Mouse (Mus musculus): ENCODE measurements around the gene Ring1. TPM values are rescaled to one million over a fixed set of nuclear protein-coding genes. Genes with fewer than 3 reads are reported as not detected.

Ring1 gene
- polyA plus RNA-seq, 1 experiment, result 11.4 TPM

- Histone ChIP-seq H3K9ac (ENCODE audit: low read depth, poor library complexity, severe bottlenecking) (no peak overlapping the region), H3K27ac (ENCODE audit: insufficient read depth, low read length) (no peak overlapping the region), H3K36me3 (ENCODE audit: control insufficient read depth, insufficient read depth, low read length, poor library complexity, severe bottlenecking) (no peaks in the 10 kb centered on the region), H3K9me3 (replicated peaks; ENCODE audit: control insufficient read depth, insufficient read depth, low read length, poor library complexity, severe bottlenecking) (no peaks in the 10 kb centered on the region), H3K4me3 (ENCODE audit: low read depth, low read length) (peak overlapping the region; percentile 3; the same call in 1 of the 2 replicates), H3K4me1 (ENCODE audit: control insufficient read depth, insufficient read depth, low read length) (peaks cover 7% of the 10 kb centered on the region), H3K27me3 (ENCODE audit: control insufficient read depth, insufficient read depth, low read length, poor library complexity, severe bottlenecking) (peaks cover 2% of the 10 kb centered on the region; the same call in 1 of the 2 replicates)
- TF ChIP-seq POLR2A (IDR thresholded peaks at IDR 0.05; ENCODE audit: insufficient read depth, low read length), result no peak
- no peak for TF ChIP-seq CTCF (IDR thresholded peaks at IDR 0.05; ENCODE audit: low read depth, low read length)
- 0 out of 2 replicates have a peak, but pooled peaks have one; percentile 57 for TF ChIP-seq EP300 (IDR thresholded peaks at IDR 0.05; ENCODE audit: insufficient read depth, low read depth, low read length)
Observed at GRCm38 (mm10) chr17:33980181-33981035, 44.1 kb downstream of the Ring1 start.

- peaks cover 2% of the 10 kb centered on the region; the same call in 1 of the 2 replicates for H3K27me3 ChIP-seq (ENCODE audit: control insufficient read depth, insufficient read depth, low read length, poor library complexity, severe bottlenecking)
- TF ChIP-seq POLR2A (IDR thresholded peaks at IDR 0.05; ENCODE audit: insufficient read depth, low read length) (no peak), EP300 (IDR thresholded peaks at IDR 0.05; ENCODE audit: insufficient read depth, low read depth, low read length) (no peak), CTCF (IDR thresholded peaks at IDR 0.05; ENCODE audit: low read depth, low read length) (no peak)
- H3K9ac ChIP-seq (ENCODE audit: low read depth, poor library complexity, severe bottlenecking), result no peak overlapping the region
- no peaks in the 10 kb centered on the region for H3K9me3 ChIP-seq (replicated peaks; ENCODE audit: control insufficient read depth, insufficient read depth, low read length, poor library complexity, severe bottlenecking)
- H3K27ac ChIP-seq (ENCODE audit: insufficient read depth, low read length), result no peak overlapping the region
- H3K36me3 ChIP-seq (ENCODE audit: control insufficient read depth, insufficient read depth, low read length, poor library complexity, severe bottlenecking), result no peaks in the 10 kb centered on the region
- H3K4me1 ChIP-seq (ENCODE audit: control insufficient read depth, insufficient read depth, low read length), result peaks cover 7% of the 10 kb centered on the region
- no peak overlapping the region for H3K4me3 ChIP-seq (ENCODE audit: low read depth, low read length)
Observed at GRCm38 (mm10) chr17:33979512-33980050, 44.9 kb downstream of the Ring1 start.

- Histone ChIP-seq H3K27me3 (ENCODE audit: control insufficient read depth, insufficient read depth, low read length, poor library complexity, severe bottlenecking) (peaks cover 2% of the 10 kb centered on the region; the same call in 1 of the 2 replicates), H3K4me3 (ENCODE audit: low read depth, low read length) (peak overlapping the region; percentile 74), H3K36me3 (ENCODE audit: control insufficient read depth, insufficient read depth, low read length, poor library complexity, severe bottlenecking) (no peaks in the 10 kb centered on the region), H3K9me3 (replicated peaks; ENCODE audit: control insufficient read depth, insufficient read depth, low read length, poor library complexity, severe bottlenecking) (no peaks in the 10 kb centered on the region), H3K27ac (ENCODE audit: insufficient read depth, low read length) (no peak overlapping the region), H3K4me1 (ENCODE audit: control insufficient read depth, insufficient read depth, low read length) (peaks cover 7% of the 10 kb centered on the region), H3K9ac (ENCODE audit: low read depth, poor library complexity, severe bottlenecking) (peak overlapping the region; percentile 45)
- no peak for TF ChIP-seq CTCF (IDR thresholded peaks at IDR 0.05; ENCODE audit: low read depth, low read length)
- peak; percentile 52 for TF ChIP-seq POLR2A (IDR thresholded peaks at IDR 0.05; ENCODE audit: insufficient read depth, low read length)
Observed at GRCm38 (mm10) chr17:33978631-33979031, 45.8 kb downstream of the Ring1 start.

- peaks cover 2% of the 10 kb centered on the region; the same call in 1 of the 2 replicates for H3K27me3 ChIP-seq (ENCODE audit: control insufficient read depth, insufficient read depth, low read length, poor library complexity, severe bottlenecking)
- H3K9me3 ChIP-seq (replicated peaks; ENCODE audit: control insufficient read depth, insufficient read depth, low read length, poor library complexity, severe bottlenecking), result no peaks in the 10 kb centered on the region
- peak overlapping the region; percentile 45 for H3K9ac ChIP-seq (ENCODE audit: low read depth, poor library complexity, severe bottlenecking)
- peaks cover 7% of the 10 kb centered on the region for H3K4me1 ChIP-seq (ENCODE audit: control insufficient read depth, insufficient read depth, low read length)
- H3K36me3 ChIP-seq (ENCODE audit: control insufficient read depth, insufficient read depth, low read length, poor library complexity, severe bottlenecking), result no peaks in the 10 kb centered on the region
- H3K4me3 ChIP-seq (ENCODE audit: low read depth, low read length), result peak overlapping the region; percentile 74
- no peak for TF ChIP-seq POLR2A (IDR thresholded peaks at IDR 0.05; ENCODE audit: insufficient read depth, low read length)
- no peak for TF ChIP-seq CTCF (IDR thresholded peaks at IDR 0.05; ENCODE audit: low read depth, low read length)
- 0 out of 2 replicates have a peak, but pooled peaks have one; percentile 1 for TF ChIP-seq EP300 (IDR thresholded peaks at IDR 0.05; ENCODE audit: insufficient read depth, low read depth, low read length)
- H3K27ac ChIP-seq (ENCODE audit: insufficient read depth, low read length), result no peak overlapping the region
Observed at GRCm38 (mm10) chr17:33977861-33978557, 46.5 kb downstream of the Ring1 start.

GRCm38 (mm10) chr17:33973572-33973971 is 50.9 kb downstream of the Ring1 start:
- Histone ChIP-seq H3K4me1 (ENCODE audit: control insufficient read depth, insufficient read depth, low read length) (no peaks in the 10 kb centered on the region), H3K27me3 (ENCODE audit: control insufficient read depth, insufficient read depth, low read length, poor library complexity, severe bottlenecking) (peaks cover 2% of the 10 kb centered on the region; the same call in 1 of the 2 replicates), H3K9ac (ENCODE audit: low read depth, poor library complexity, severe bottlenecking) (no peak overlapping the region), H3K27ac (ENCODE audit: insufficient read depth, low read length) (no peak overlapping the region), H3K4me3 (ENCODE audit: low read depth, low read length) (no peak overlapping the region), H3K36me3 (ENCODE audit: control insufficient read depth, insufficient read depth, low read length, poor library complexity, severe bottlenecking) (no peaks in the 10 kb centered on the region), H3K9me3 (replicated peaks; ENCODE audit: control insufficient read depth, insufficient read depth, low read length, poor library complexity, severe bottlenecking) (no peaks in the 10 kb centered on the region; the same call in 1 of the 2 replicates)
- no peak for TF ChIP-seq CTCF (IDR thresholded peaks at IDR 0.05; ENCODE audit: low read depth, low read length)
- TF ChIP-seq POLR2A (IDR thresholded peaks at IDR 0.05; ENCODE audit: insufficient read depth, low read length), result no peak
- no peak for TF ChIP-seq EP300 (IDR thresholded peaks at IDR 0.05; ENCODE audit: insufficient read depth, low read depth, low read length)
